In the genomic region with DNA sequence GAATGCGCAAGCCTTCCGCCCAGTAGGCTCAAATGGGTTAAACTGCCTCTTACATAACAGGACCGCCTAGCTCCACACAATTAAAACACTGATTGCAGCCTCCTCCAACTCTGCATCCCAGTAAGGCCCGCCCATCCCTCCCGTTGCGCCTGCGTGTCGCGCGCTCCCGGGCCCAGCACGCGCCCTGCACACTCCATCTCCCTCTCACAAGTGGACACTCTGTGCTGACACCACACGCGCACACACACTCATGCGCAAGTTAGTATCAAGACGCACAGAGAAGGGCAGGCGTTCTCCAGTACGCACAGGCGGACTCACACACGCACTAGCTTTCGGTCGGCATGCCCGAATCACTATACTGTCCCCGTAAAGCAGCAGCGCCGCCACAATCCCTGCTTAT, we compare ENCODE assay signal across 8 mouse cellular contexts. TPM values are rescaled to one million over a fixed set of nuclear protein-coding genes. Genes with fewer than 3 reads are reported as not detected.
DNase-seq lines count a peak whose midpoint lies in the region; ATAC-seq and TF ChIP-seq lines count a peak whose summit lies in the region.

No protein-coding gene starts in this region.

- H3K9ac ChIP-seq in forebrain, embryonic 15.5 days (replicated peaks) = peak overlapping the region; percentile 72
- no peak overlapping the region for H3K9ac ChIP-seq in liver, embryonic 16.5 days (ENCODE audit: low read depth, low read length)

- intact Hi-C loops in heart, postnatal 10 days (cut with DNase I) = no loop called here

- H3K27me3 ChIP-seq in spleen, adult 2 months (ENCODE audit: control insufficient read depth, insufficient read depth, low read length) = peaks cover 2% of the 10 kb centered on the region; the same call in 1 of the 2 replicates
- H3K27me3 ChIP-seq in forebrain, embryonic 15.5 days = no peaks in the 10 kb centered on the region
- H3K27me3 ChIP-seq in liver, embryonic 16.5 days (ENCODE audit: control insufficient read depth, insufficient read depth, low read depth, low read length) = peaks cover 40% of the 10 kb centered on the region

- ATAC-seq in forebrain, embryonic 15.5 days (replicated peaks) = peak; percentile 94
- ATAC-seq in liver, embryonic 16.5 days (ENCODE audit: low read depth) = peak; percentile 25; the same call in 1 of the 2 replicates

- no peak for DNase-seq in spleen, adult 2 months (ENCODE audit: low read depth in 1 of 2, low spot score in 2 of 2)
- no peak for DNase-seq in spleen, adult 12 weeks (ENCODE audit: low spot score)
- peak; percentile 69 to 70 for DNase-seq in heart, postnatal 10 days
- peak; percentile 89 for DNase-seq in layer of hippocampus, adult 11-12 months (ENCODE audit: low spot score)
- peak; percentile 67 to 72 for DNase-seq in urinary bladder, postnatal 4 days (ENCODE audit: low spot score in 2 of 2)

- peak overlapping the region; percentile 90 for H3K4me2 ChIP-seq in forebrain, embryonic 15.5 days (replicated peaks)
- peak overlapping the region; percentile 17 for H3K4me2 ChIP-seq in liver, embryonic 16.5 days (ENCODE audit: low read depth, low read length)

- no peaks in the 10 kb centered on the region for H3K9me3 ChIP-seq in forebrain, embryonic 15.5 days
- no peaks in the 10 kb centered on the region for H3K9me3 ChIP-seq in liver, embryonic 16.5 days (replicated peaks; ENCODE audit: control insufficient read depth, low read length)

- peak overlapping the region; percentile 19; the same call in 1 of the 2 replicates for H3K4me3 ChIP-seq in spleen, adult 2 months (ENCODE audit: extremely low read depth, insufficient read depth, insufficient read length)
- peak overlapping the region; percentile 63 for H3K4me3 ChIP-seq in forebrain, embryonic 15.5 days
- H3K4me3 ChIP-seq in liver, embryonic 16.5 days (ENCODE audit: low read depth, low read length) = peak overlapping the region; percentile 22
- H3K4me3 ChIP-seq in olfactory bulb, adult 2 months (ENCODE audit: insufficient read depth, low read depth, low read length) = peak overlapping the region; percentile 89

- H3K4me1 ChIP-seq in spleen, adult 2 months (ENCODE audit: control insufficient read depth, insufficient read depth, insufficient read length) = no peaks in the 10 kb centered on the region
- peaks cover 24% of the 10 kb centered on the region for H3K4me1 ChIP-seq in forebrain, embryonic 15.5 days
- no peaks in the 10 kb centered on the region for H3K4me1 ChIP-seq in liver, embryonic 16.5 days (ENCODE audit: control insufficient read depth, low read depth, low read length)
- peaks cover 4% of the 10 kb centered on the region; the same call in 1 of the 2 replicates for H3K4me1 ChIP-seq in olfactory bulb, adult 2 months (ENCODE audit: control insufficient read depth, insufficient read depth, low read length)

- no peak for TF ChIP-seq CTCF in spleen, adult 2 months (IDR thresholded peaks at IDR 0.05; ENCODE audit: extremely low read depth, insufficient read depth, insufficient read length, insufficient replicate concordance)
- no peak for TF ChIP-seq CTCF in olfactory bulb, adult 2 months (IDR thresholded peaks at IDR 0.05; ENCODE audit: insufficient read depth, low read depth, low read length)

- H3K36me3 ChIP-seq in spleen, adult 2 months (ENCODE audit: control insufficient read depth, insufficient read depth, low read length) = no peaks in the 10 kb centered on the region
- H3K36me3 ChIP-seq in forebrain, embryonic 15.5 days = no peaks in the 10 kb centered on the region
- no peaks in the 10 kb centered on the region for H3K36me3 ChIP-seq in liver, embryonic 16.5 days (ENCODE audit: control insufficient read depth, insufficient read depth)

- H3K27ac ChIP-seq in spleen, adult 2 months (ENCODE audit: insufficient read depth, low read length) = no peak overlapping the region
- H3K27ac ChIP-seq in forebrain, embryonic 15.5 days (replicated peaks) = peak overlapping the region; percentile 98
- no peak overlapping the region for H3K27ac ChIP-seq in liver, embryonic 16.5 days (ENCODE audit: low read length)
- H3K27ac ChIP-seq in olfactory bulb, adult 2 months (ENCODE audit: insufficient read depth, low read depth, low read length) = peak overlapping the region; percentile 100

- 2% methylated on average over 27 of the region's 27 CpGs for WGBS in spleen, adult 2 months
- WGBS in forebrain, embryonic 15.5 days = under 1% methylated on average over 27 of the region's 27 CpGs
- under 1% methylated on average over 27 of the region's 27 CpGs for WGBS in liver, embryonic 16.5 days (ENCODE audit: insufficient replicate concordance)
- under 1% methylated on average over 27 of the region's 27 CpGs for WGBS in olfactory bulb, adult 2 months

- no peak for TF ChIP-seq POLR2A in spleen, adult 2 months (IDR thresholded peaks at IDR 0.05; ENCODE audit: low read depth, low read length)
- TF ChIP-seq POLR2A in olfactory bulb, adult 2 months (IDR thresholded peaks at IDR 0.05; ENCODE audit: insufficient read depth, low read depth, low read length) = peak; percentile 84

RNA-seq across cellular contexts. Expression of a gene that starts 0.8 kb away (rescaled TPM):
- 0.01 and 0.05 TPM in 2 replicates for polyA plus RNA-seq in spleen, adult 2 months (2012; rRNA removed)
- 39.3 and 40.4 TPM in 2 replicates for polyA plus RNA-seq in forebrain, embryonic 15.5 days (2015; fragmentation: Nextera tagmentation; extraction: Ambion mirVana)
- total RNA-seq in heart, postnatal 10 days (2021) = 1 to 10 TPM; 1.9 to 3.3 TPM
- 0.04 and 0.08 TPM in 2 replicates for polyA plus RNA-seq in liver, embryonic 16.5 days (2015; fragmentation: Nextera tagmentation; extraction: Ambion mirVana)
- 107 and 504 TPM in 2 replicates for polyA plus RNA-seq in olfactory bulb, adult 2 months (2012; ENCODE audit: insufficient read depth, insufficient read length, low replicate concordance, missing spikeins)

Comparison
In these comparisons a context has a peak if more than half of its experiments do, and no peak if none do; other contexts are left out.
1. DNase-seq: peak in heart, postnatal 10 days (2 of 2), layer of hippocampus, adult 11-12 months (single experiment) and urinary bladder, postnatal 4 days (2 of 2); none in spleen, adult 2 months (0 of 2) and spleen, adult 12 weeks (single experiment).
2. H3K27ac ChIP-seq: peak in forebrain, embryonic 15.5 days (single experiment) and olfactory bulb, adult 2 months (single experiment); none in spleen, adult 2 months (single experiment) and liver, embryonic 16.5 days (single experiment).
3. H3K4me3 ChIP-seq: peak in every context shown above with its lines; median percentile 89 in olfactory bulb, adult 2 months; 63 in forebrain, embryonic 15.5 days; 22 in liver, embryonic 16.5 days; 19 in spleen, adult 2 months.
4. RNA of a gene that starts 0.8 kb away (polyA plus RNA-seq): 107 to 504 TPM in olfactory bulb, adult 2 months and 39.3 to 40.4 TPM in forebrain, embryonic 15.5 days; 0.01 to 0.05 TPM in spleen, adult 2 months and 0.04 to 0.08 TPM in liver, embryonic 16.5 days; every median in the first group is over 10 times any median in the second.